In genomic region chr8:64849091-64849896, GRCm38 (mm10) we compare ENCODE assay signal across 8 mouse cellular contexts. TPM values are rescaled to one million over a fixed set of nuclear protein-coding genes. Genes with fewer than 3 reads are reported as not detected.
DNase-seq lines count a peak whose midpoint lies in the region; ATAC-seq and TF ChIP-seq lines count a peak whose summit lies in the region.

No protein-coding gene starts in this region.

- peak overlapping the region; percentile 96 for H3K27ac ChIP-seq in hindbrain, embryonic 13.5 days
- no peak overlapping the region for H3K27ac ChIP-seq in testis, adult 2 months (ENCODE audit: control insufficient read depth, insufficient read depth, low read depth, low read length)

- H3K27me3 ChIP-seq in hindbrain, embryonic 13.5 days, result no peaks in the 10 kb centered on the region
- no peaks in the 10 kb centered on the region for H3K27me3 ChIP-seq in testis, adult 2 months (ENCODE audit: control insufficient read depth, insufficient read depth, low read length)

- H3K9me3 ChIP-seq in hindbrain, embryonic 13.5 days, result no peaks in the 10 kb centered on the region

- H3K4me1 ChIP-seq in hindbrain, embryonic 13.5 days (replicated peaks), result peaks cover 28% of the 10 kb centered on the region
- peaks cover 12% of the 10 kb centered on the region for H3K4me1 ChIP-seq in testis, adult 2 months (ENCODE audit: control insufficient read depth, insufficient read depth, low read length)

- H3K4me3 ChIP-seq in hindbrain, embryonic 13.5 days, result peak overlapping the region; percentile 84
- H3K4me3 ChIP-seq in testis, adult 2 months (ENCODE audit: control insufficient read depth, low read depth, low read length), result peak overlapping the region; percentile 88

- H3K9ac ChIP-seq in hindbrain, embryonic 13.5 days, result peak overlapping the region; percentile 93

- DNase-seq in left cerebral cortex, postnatal 4 days, result peak; percentile 47
- DNase-seq in left cerebral cortex, adult 11 months (ENCODE audit: low spot score), result no peak
- peak; percentile 26 for DNase-seq in MN1 (ENCODE audit: low spot score)
- DNase-seq in embryo, embryonic 11 days, result peak; percentile 53
- no peak for DNase-seq in urinary bladder, postnatal 10 days (ENCODE audit: low spot score)

- TF ChIP-seq POLR2A in testis, adult 2 months (IDR thresholded peaks at IDR 0.05; ENCODE audit: control insufficient read depth, low read depth, low read length), result no peak

- H3K4me2 ChIP-seq in hindbrain, embryonic 13.5 days, result peak overlapping the region; percentile 64

- ATAC-seq in hindbrain, embryonic 13.5 days (ENCODE audit: low FRiP score), result peak; percentile 84
- ATAC-seq in megakaryocyte-erythroid progenitor cell, adult 5-6 weeks (replicated peaks; ENCODE audit: low FRiP score, low TSS enrichment, poor library complexity, severe bottlenecking), result peak; percentile 51

- no peaks in the 10 kb centered on the region for H3K36me3 ChIP-seq in hindbrain, embryonic 13.5 days
- no peaks in the 10 kb centered on the region for H3K36me3 ChIP-seq in testis, adult 2 months (ENCODE audit: control insufficient read depth, insufficient read depth, low read length)

- under 1% methylated on average over 61 of the region's 100 CpGs for WGBS in hindbrain, embryonic 13.5 days

- TF ChIP-seq CTCF in testis, adult 2 months (IDR thresholded peaks at IDR 0.05; ENCODE audit: control insufficient read depth, insufficient read depth, insufficient replicate concordance, low read depth, low read length), result no peak

- intact Hi-C loops in left cerebral cortex, postnatal 4 days (cut with DNase I), result no loop called here

RNA-seq across cellular contexts. Expression of gene Klhl2, which starts 0.5 kb away (rescaled TPM):
- 100 to 1,000 TPM in 1 of 2 experiments, 10 to 100 TPM in 1; 97.3 to 103 TPM for total RNA-seq in left cerebral cortex, postnatal 4 days (2021)
- 18.8 and 23.3 TPM in 2 replicates for polyA plus RNA-seq in hindbrain, embryonic 13.5 days (2015; fragmentation: Nextera tagmentation; extraction: Ambion mirVana)
- total RNA-seq in megakaryocyte-erythroid progenitor cell, adult 5-6 weeks (2014; fragmentation: Nextera tagmentation), result 5.5 and 6.1 TPM in 2 replicates
- 5.3 and 12.6 TPM in 2 replicates for total RNA-seq in megakaryocyte-erythroid progenitor cell, adult 5-6 weeks (2017)
- 2.3 and 2.5 TPM in 2 replicates for polyA plus RNA-seq in testis, adult 2 months (2012; rRNA removed)

Comparison
In these comparisons a context has a peak if more than half of its experiments do, and no peak if none do; other contexts are left out.
1. DNase-seq: peak in left cerebral cortex, postnatal 4 days (single experiment), MN1 (single experiment) and embryo, embryonic 11 days (single experiment); none in left cerebral cortex, adult 11 months (single experiment) and urinary bladder, postnatal 10 days (single experiment).
2. RNA of gene Klhl2, which starts 0.5 kb away (total RNA-seq): 97.3 to 103 TPM in left cerebral cortex, postnatal 4 days; 5.3 to 12.6 TPM in megakaryocyte-erythroid progenitor cell, adult 5-6 weeks; every median in the first group is over 4 times any median in the second.